Mouse (Mus musculus): ENCODE measurements around the gene Olfr1466.

Olfr1466 gene

GRCm38 (mm10) chr19:13338562-13338961 lies at the start of gene Olfr1466:
Gene Olfr1466 (plus strand): TSS chr19:13338862.
- no peak for ATAC-seq (ENCODE audit: insufficient number of reproducible peaks, low FRiP score, low TSS enrichment)

GRCm38 (mm10) chr19:13315441-13315840 lies 23.2 kb upstream of the Olfr1466 start, which contains the start of gene Olfr1465:
Gene Olfr1465 (minus strand): TSS chr19:13315541.
- ATAC-seq (ENCODE audit: insufficient number of reproducible peaks, low FRiP score, low TSS enrichment) = no peak

GRCm38 (mm10) chr19:13361936-13362335 lies 23.3 kb downstream of the Olfr1466 start, which contains the start of gene Olfr1467:
Gene Olfr1467 (plus strand): TSS chr19:13362236.
- ATAC-seq (ENCODE audit: insufficient number of reproducible peaks, low FRiP score, low TSS enrichment) = no peak

All from cerebellum, adult (tissue).